Comparison of ENCODE assay signal across 25 mouse cellular contexts in genomic region chr11:65747433-65747832, GRCm38 (mm10).
"Had no signal": no experiment of that assay in that cellular context is flagged by ENCODE, and none has a peak within 500 bp of the region (broad histone marks: within the 10 kb centered on the region; RNA-seq: fewer than 3 reads in every experiment).

No protein-coding gene starts in this region.

- H3K4me1 ChIP-seq: hindbrain, embryonic 10.5 days; hindbrain, embryonic 12.5 days; limb, embryonic 10.5 days; limb, embryonic 12.5 days had no signal

- H3K36me3 ChIP-seq: heart, embryonic 10.5 days; heart, embryonic 12.5 days; hindbrain, embryonic 12.5 days; intestine, embryonic 15.5 days had no signal

- H3K27me3 ChIP-seq: heart, embryonic 12.5 days; hindbrain, embryonic 12.5 days; intestine, embryonic 15.5 days; limb, embryonic 12.5 days had no signal

- H3K4me3 ChIP-seq: gastrocnemius, adult 2 months; heart, embryonic 10.5 days; heart, embryonic 12.5 days; hindbrain, embryonic 10.5 days; hindbrain, embryonic 12.5 days; intestine, embryonic 15.5 days; left cerebral cortex, adult 2 months; limb, embryonic 10.5 days; limb, embryonic 12.5 days had no signal

- H3K27ac ChIP-seq: gastrocnemius, adult 2 months; heart, embryonic 10.5 days; hindbrain, embryonic 10.5 days; hindbrain, embryonic 12.5 days; hindbrain, embryonic 14.5 days; intestine, embryonic 15.5 days; left cerebral cortex, adult 2 months; limb, embryonic 10.5 days; limb, embryonic 12.5 days had no signal

- ATAC-seq: hindbrain, embryonic 16.5 days; inflammation-experienced regulatory T-cells, adult 6 months; intestine, embryonic 15.5 days; intestine, postnatal 0 days had no signal

- DNase-seq: gastrocnemius, adult 2 months; gastrocnemius, postnatal 10 days; gastrocnemius, postnatal 25 days; heart, adult 18-20 months; heart, postnatal 10 days; heart, postnatal 4 days; kidney, adult 18-20 months; kidney, adult 8-10 months; kidney, postnatal 10 days; kidney, postnatal 25 days; kidney, postnatal 4 days; layer of hippocampus, adult 9-11 months; liver had no signal
